Mouse (Mus musculus) erythroblast, embryonic 14.5 days (primary cell): ENCODE results near the gene Ush2a. TPM values are rescaled to one million over a fixed set of nuclear protein-coding genes. Genes with fewer than 3 reads are reported as not detected.

Experiments used
- H3K27me3 ChIP-seq: 2 replicates; pipeline ENCODE4 v1.6.1; 2012; ENCODE audit warnings: inconsistent platforms; ENCODE audit not compliant: control insufficient read depth
- H3K36me3 ChIP-seq: 2 replicates; pipeline ENCODE4 v1.6.1; 2012; ENCODE audit warnings: mild to moderate bottlenecking, inconsistent platforms; ENCODE audit not compliant: control insufficient read depth
- H3K4me1 ChIP-seq: 2 replicates; pipeline ENCODE4 v1.6.1; 2012; ENCODE audit warnings: inconsistent platforms; ENCODE audit not compliant: control insufficient read depth
- H3K4me3 ChIP-seq: replicated peaks from 2 replicates; pipeline ENCODE3; 2012; ENCODE audit warnings: moderate library complexity, mild to moderate bottlenecking, inconsistent platforms
- H3K9me3 ChIP-seq: 2 replicates; pipeline ENCODE4 v1.6.1; 2012; ENCODE audit warnings: low read length, inconsistent platforms, mixed read lengths; ENCODE audit not compliant: control insufficient read depth
- GATA1 ChIP-seq: IDR thresholded peaks from 2 replicates; pipeline ENCODE4 v1.6.1; 2012; ENCODE audit warnings: low read length, inconsistent platforms, mixed read lengths
- TAL1 ChIP-seq: IDR thresholded peaks from 3 replicates; pipeline ENCODE4 v1.6.1; 2012; ENCODE audit warnings: low read length, inconsistent platforms, mixed read lengths
- polyA plus RNA-seq: library from polyadenylated mRNA; stranded (reverse); fragments of >175 nt; gene quantifications from 2 replicates; pipeline ENCODE4 v1.2.3, GENCODE M21; 2012

The Ush2a gene
- polyA plus RNA-seq, 1 experiment, result not detected

DNA sequence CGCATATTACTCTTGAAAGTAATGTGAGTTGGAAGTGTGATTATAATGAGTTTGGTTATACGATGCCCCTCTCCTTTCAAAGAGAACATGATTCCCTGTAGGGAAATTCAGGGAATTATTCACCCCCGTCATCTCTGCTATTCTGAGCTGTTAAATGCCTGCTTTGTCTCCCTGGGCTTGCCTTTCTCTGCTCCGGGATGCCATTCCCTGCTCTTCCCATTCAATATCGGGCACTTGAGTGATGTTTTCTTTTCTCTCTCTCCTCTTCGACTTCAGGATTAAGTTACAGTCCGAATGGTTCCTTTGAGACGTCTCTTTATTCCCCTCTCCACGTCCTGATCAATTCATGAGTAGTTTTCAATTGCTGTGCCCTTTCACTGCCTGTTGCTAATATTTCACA lies 572.1 kb downstream of the Ush2a start:
- TF ChIP-seq GATA1 (no peak), TAL1 (no peak)

DNA sequence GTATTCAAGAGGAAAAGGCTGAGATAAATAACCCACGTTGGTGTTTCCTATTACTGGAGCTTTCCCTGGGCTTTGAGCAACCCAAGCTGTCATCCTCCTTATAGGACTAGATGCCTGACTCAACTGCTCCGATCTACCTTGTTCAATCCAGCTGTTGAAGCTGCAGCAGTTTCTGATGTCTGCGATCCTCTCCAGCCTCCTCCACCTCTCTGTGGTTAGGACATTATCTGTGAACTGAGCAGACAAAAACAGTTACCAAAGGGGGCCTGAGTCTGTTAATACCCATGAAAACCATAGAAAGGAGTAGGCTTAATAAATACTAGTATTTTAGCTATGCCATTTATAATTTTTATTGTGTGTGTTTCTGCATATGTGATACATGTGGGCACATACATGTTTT lies 572.9 kb downstream of the Ush2a start:
- no peaks in the 10 kb centered on the region for H3K27me3 ChIP-seq
- peaks cover 18% of the 10 kb centered on the region for H3K4me1 ChIP-seq
- no peak overlapping the region for H3K4me3 ChIP-seq
- H3K36me3 ChIP-seq, result no peaks in the 10 kb centered on the region
- TF ChIP-seq GATA1, result no peak
- TF ChIP-seq TAL1, result no peak
- H3K9me3 ChIP-seq, result no peaks in the 10 kb centered on the region

More for the DNA sequence above, 572.1 kb downstream of the Ush2a start:
- H3K36me3 ChIP-seq, result no peaks in the 10 kb centered on the region
- H3K4me3 ChIP-seq, result no peak overlapping the region
- peaks cover 18% of the 10 kb centered on the region for H3K4me1 ChIP-seq
- no peaks in the 10 kb centered on the region for H3K27me3 ChIP-seq
- H3K9me3 ChIP-seq, result no peaks in the 10 kb centered on the region

- no peaks in the 10 kb centered on the region for H3K27me3 ChIP-seq
- H3K4me3 ChIP-seq, result no peak overlapping the region
- no peak for TF ChIP-seq GATA1
- no peak for TF ChIP-seq TAL1
- no peaks in the 10 kb centered on the region for H3K9me3 ChIP-seq
- no peaks in the 10 kb centered on the region; the same call in none of the 2 replicates for H3K4me1 ChIP-seq
- no peaks in the 10 kb centered on the region for H3K36me3 ChIP-seq
Measured at GRCm38 (mm10) chr1:188837613-188838295, 575.9 kb downstream of the Ush2a start.

DNA sequence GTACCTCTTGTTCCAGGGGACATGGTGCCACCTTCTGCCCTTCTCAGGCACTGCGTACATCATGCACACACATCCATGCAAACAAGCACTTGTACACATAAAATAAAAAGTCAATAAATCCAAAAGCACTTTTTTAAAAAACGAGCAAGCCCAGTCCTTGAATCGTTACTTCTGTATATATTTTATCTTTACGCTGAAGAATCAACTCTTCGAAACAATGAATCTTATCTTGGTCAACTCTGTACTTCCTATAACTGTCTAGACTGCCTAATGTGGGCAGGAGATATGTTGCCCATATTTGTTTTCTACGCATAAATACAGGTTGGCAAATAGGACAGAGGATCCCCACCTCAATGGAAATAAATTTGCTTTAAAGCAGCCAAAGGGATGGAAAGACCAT lies 585.4 kb downstream of the Ush2a start:
- no peak for TF ChIP-seq GATA1
- TF ChIP-seq TAL1, result no peak
- peaks cover 5% of the 10 kb centered on the region; the same call in 1 of the 2 replicates for H3K9me3 ChIP-seq
- H3K4me1 ChIP-seq, result peaks cover 3% of the 10 kb centered on the region
- H3K4me3 ChIP-seq, result no peak overlapping the region
- H3K36me3 ChIP-seq, result no peaks in the 10 kb centered on the region
- no peaks in the 10 kb centered on the region for H3K27me3 ChIP-seq

- Histone ChIP-seq H3K4me1 (no peaks in the 10 kb centered on the region), H3K36me3 (no peaks in the 10 kb centered on the region), H3K4me3 (no peak overlapping the region), H3K27me3 (no peaks in the 10 kb centered on the region), H3K9me3 (peaks cover 3% of the 10 kb centered on the region; the same call in 1 of the 2 replicates)
- TF ChIP-seq GATA1 (no peak), TAL1 (no peak)
Measured at GRCm38 (mm10) chr1:188852776-188853175, 591.0 kb downstream of the Ush2a start.

DNA sequence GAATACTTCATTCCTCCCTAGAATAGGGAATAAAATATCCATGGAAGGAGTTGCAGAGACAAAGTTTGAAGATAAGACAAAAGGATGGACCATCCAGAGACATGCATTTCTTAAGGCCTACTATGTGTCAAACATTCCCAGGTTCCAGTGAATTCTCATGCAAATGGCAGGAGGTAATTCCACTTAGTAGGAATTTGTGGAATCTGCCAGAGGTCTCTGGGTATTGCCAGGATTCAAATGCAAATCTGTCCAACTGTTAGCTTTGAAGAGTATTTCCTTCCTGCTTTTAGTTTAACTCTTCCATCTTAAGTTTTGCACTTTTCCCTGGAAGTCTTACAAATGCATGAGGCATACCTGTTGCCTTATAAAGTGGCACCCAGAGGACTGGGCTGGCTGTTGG lies 592.4 kb downstream of the Ush2a start:
- Histone ChIP-seq H3K27me3 (no peaks in the 10 kb centered on the region), H3K9me3 (no peaks in the 10 kb centered on the region), H3K4me3 (no peak overlapping the region), H3K4me1 (no peaks in the 10 kb centered on the region), H3K36me3 (no peaks in the 10 kb centered on the region)
- TF ChIP-seq GATA1 (no peak), TAL1 (no peak)

DNA sequence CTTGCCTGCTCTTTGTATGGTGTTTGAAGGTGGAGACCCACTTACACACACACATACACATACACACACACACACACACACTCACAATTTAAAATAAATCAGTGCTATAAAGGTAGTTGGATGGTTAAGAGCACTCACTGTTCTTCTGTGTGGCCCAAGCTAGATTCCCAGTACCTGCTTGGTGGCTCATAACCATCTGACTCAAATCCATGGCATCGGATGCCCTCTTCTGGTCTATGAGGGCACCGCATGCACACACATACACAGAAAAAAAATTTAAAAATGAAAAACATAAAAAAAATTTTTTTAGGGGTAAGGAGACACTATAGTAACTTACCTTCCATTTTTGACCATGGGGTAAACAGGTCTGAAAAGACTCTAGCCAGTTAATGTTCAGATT lies 593.2 kb downstream of the Ush2a start:
- TF ChIP-seq GATA1 (no peak), TAL1 (no peak)
- no peak overlapping the region for H3K4me3 ChIP-seq
- H3K27me3 ChIP-seq, result no peaks in the 10 kb centered on the region
- H3K36me3 ChIP-seq, result no peaks in the 10 kb centered on the region
- H3K4me1 ChIP-seq, result no peaks in the 10 kb centered on the region
- H3K9me3 ChIP-seq, result no peaks in the 10 kb centered on the region

DNA sequence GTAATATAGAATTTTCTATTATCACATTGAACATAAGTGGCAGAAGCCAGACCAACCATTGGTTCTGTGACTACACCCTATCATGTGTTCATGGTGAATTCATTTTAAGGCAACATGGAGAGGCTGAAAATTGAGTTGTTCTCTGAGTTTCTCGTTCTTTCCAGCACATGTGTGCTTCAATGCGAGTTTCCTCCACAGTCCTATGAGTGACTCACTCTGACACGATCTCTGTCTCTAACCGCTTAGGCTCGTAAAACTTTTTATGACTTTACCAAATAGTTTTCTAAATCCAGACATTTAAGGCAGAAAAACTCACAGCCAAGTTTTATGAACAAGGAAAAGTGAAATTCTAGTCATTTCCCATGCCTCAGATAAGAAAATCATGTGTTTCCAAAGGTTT lies 597.9 kb downstream of the Ush2a start:
- no peak for TF ChIP-seq GATA1
- TF ChIP-seq TAL1, result no peak
- no peaks in the 10 kb centered on the region for H3K36me3 ChIP-seq
- H3K27me3 ChIP-seq, result no peaks in the 10 kb centered on the region
- no peaks in the 10 kb centered on the region for H3K4me1 ChIP-seq
- H3K4me3 ChIP-seq, result no peak overlapping the region
- no peaks in the 10 kb centered on the region for H3K9me3 ChIP-seq

GRCm38 (mm10) chr1:188865881-188866280 lies 604.1 kb downstream of the Ush2a start:
- Histone ChIP-seq H3K4me3 (no peak overlapping the region), H3K4me1 (no peaks in the 10 kb centered on the region), H3K27me3 (no peaks in the 10 kb centered on the region), H3K36me3 (no peaks in the 10 kb centered on the region), H3K9me3 (no peaks in the 10 kb centered on the region)
- TF ChIP-seq TAL1 (no peak), GATA1 (no peak)

- TF ChIP-seq GATA1, result no peak
- no peak for TF ChIP-seq TAL1
- H3K9me3 ChIP-seq, result no peaks in the 10 kb centered on the region
- H3K36me3 ChIP-seq, result no peaks in the 10 kb centered on the region
- no peak overlapping the region for H3K4me3 ChIP-seq
- no peaks in the 10 kb centered on the region for H3K4me1 ChIP-seq
- H3K27me3 ChIP-seq, result no peaks in the 10 kb centered on the region
Measured at GRCm38 (mm10) chr1:188866515-188866914, 604.7 kb downstream of the Ush2a start.
